ENCODE assay signal across 8 mouse cellular contexts in the genomic region with DNA sequence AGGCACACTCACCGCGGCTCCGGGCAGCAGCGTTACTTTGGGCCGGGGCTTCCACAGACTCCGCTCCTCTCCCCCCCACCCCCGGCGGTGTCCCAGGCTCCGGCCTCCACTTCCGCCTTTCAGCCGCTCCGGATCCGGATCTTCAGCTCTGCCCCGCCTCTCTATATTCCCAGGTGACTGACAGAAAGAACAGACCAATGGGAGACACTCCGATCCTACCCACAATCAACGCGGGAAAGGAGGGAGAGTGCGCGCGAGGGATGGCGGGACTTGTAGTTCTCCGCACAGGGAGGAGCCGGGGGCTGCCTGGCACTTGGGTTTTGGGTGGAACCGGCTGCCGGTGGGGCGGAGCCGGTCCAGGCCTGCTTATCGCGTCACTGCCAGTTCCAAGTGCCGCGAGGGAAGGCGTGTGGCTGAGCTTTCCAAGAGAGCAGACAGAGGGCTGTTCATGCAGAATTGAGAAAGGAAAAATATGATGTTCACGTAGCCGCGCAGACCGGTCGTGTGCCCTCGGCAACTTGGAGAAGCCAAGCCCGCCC. TPM values are rescaled to one million over a fixed set of nuclear protein-coding genes. Genes with fewer than 3 reads are reported as not detected.
DNase-seq lines count a peak whose midpoint lies in the region; ATAC-seq and TF ChIP-seq lines count a peak whose summit lies in the region.

Gene Rab5c, minus strand, starts transcription at position 150 of the 539 bp plus-strand sequence.

- under 1% methylated on average over 39 of the region's 39 CpGs for WGBS in forebrain, embryonic 12.5 days
- WGBS in heart, postnatal 0 days, result under 1% methylated on average over 39 of the region's 39 CpGs
- WGBS in liver, embryonic 16.5 days (ENCODE audit: insufficient replicate concordance), result 0% methylated on average over 39 of the region's 39 CpGs
- under 1% methylated on average over 38 of the region's 39 CpGs for WGBS in neural tube, embryonic 13.5 days

- peak within 1 kb of the TSS; percentile 75 for H3K27ac ChIP-seq in forebrain, embryonic 12.5 days
- H3K27ac ChIP-seq in heart, postnatal 0 days (ENCODE audit: low read depth), result peak within 1 kb of the TSS; percentile 76
- peak within 1 kb of the TSS; percentile 88 for H3K27ac ChIP-seq in liver, embryonic 16.5 days (ENCODE audit: low read length)
- peak within 1 kb of the TSS; percentile 83 for H3K27ac ChIP-seq in neural tube, embryonic 13.5 days (replicated peaks)
- H3K27ac ChIP-seq in testis, adult 2 months (ENCODE audit: control insufficient read depth, insufficient read depth, low read depth, low read length), result peak within 1 kb of the TSS; percentile 62

- H3K9me3 ChIP-seq in E14TG2a.4 (ENCODE audit: low read length), result no peaks in the 10 kb centered on the region
- H3K9me3 ChIP-seq in forebrain, embryonic 12.5 days, result no peaks in the 10 kb centered on the region
- no peaks in the 10 kb centered on the region for H3K9me3 ChIP-seq in heart, postnatal 0 days (replicated peaks; ENCODE audit: control insufficient read depth, low read length)
- no peaks in the 10 kb centered on the region for H3K9me3 ChIP-seq in liver, embryonic 16.5 days (replicated peaks; ENCODE audit: control insufficient read depth, low read length)
- H3K9me3 ChIP-seq in neural tube, embryonic 13.5 days, result no peaks in the 10 kb centered on the region

- DNase-seq in c-Kit-positive CD71-positive TER-119-positive erythroid progenitor cells, embryonic 14.5 days (ENCODE audit: low spot score), result peak; percentile 99
- peak; percentile 99 for DNase-seq in heart, postnatal 0 days (ENCODE audit: low spot score)
- DNase-seq in kidney, postnatal 4 days, result peak; percentile 98 to 99

- TF ChIP-seq EP300 in heart, postnatal 0 days (IDR thresholded peaks at IDR 0.05; ENCODE audit: low read depth), result no peak

- peak; percentile 99 for ATAC-seq in forebrain, embryonic 12.5 days (ENCODE audit: low FRiP score)
- peak; percentile 99 for ATAC-seq in heart, postnatal 0 days (ENCODE audit: insufficient read depth, low read depth)
- ATAC-seq in liver, embryonic 16.5 days (ENCODE audit: low read depth), result peak; percentile 98
- ATAC-seq in neural tube, embryonic 13.5 days (ENCODE audit: low read depth), result peak; percentile 100

- H3K27me3 ChIP-seq in E14TG2a.4 (ENCODE audit: insufficient read depth, low read length), result no peaks in the 10 kb centered on the region
- H3K27me3 ChIP-seq in forebrain, embryonic 12.5 days, result peaks cover 9% of the 10 kb centered on the region
- H3K27me3 ChIP-seq in heart, postnatal 0 days (ENCODE audit: control insufficient read depth, insufficient read depth, low read length), result no peaks in the 10 kb centered on the region
- no peaks in the 10 kb centered on the region for H3K27me3 ChIP-seq in liver, embryonic 16.5 days (ENCODE audit: control insufficient read depth, insufficient read depth, low read depth, low read length)
- H3K27me3 ChIP-seq in neural tube, embryonic 13.5 days, result peaks cover 5% of the 10 kb centered on the region; the same call in 1 of the 2 replicates
- no peaks in the 10 kb centered on the region for H3K27me3 ChIP-seq in testis, adult 2 months (ENCODE audit: control insufficient read depth, insufficient read depth, low read length)

- peak within 1 kb of the TSS; percentile 100 for H3K4me3 ChIP-seq in E14TG2a.4 (replicated peaks; ENCODE audit: low read length)
- H3K4me3 ChIP-seq in forebrain, embryonic 12.5 days (replicated peaks), result peak within 1 kb of the TSS; percentile 89
- H3K4me3 ChIP-seq in heart, postnatal 0 days (ENCODE audit: low read depth, low read length), result peak within 1 kb of the TSS; percentile 82
- peak within 1 kb of the TSS; percentile 82 for H3K4me3 ChIP-seq in liver, embryonic 16.5 days (ENCODE audit: low read depth, low read length)
- H3K4me3 ChIP-seq in neural tube, embryonic 13.5 days, result peak within 1 kb of the TSS; percentile 99
- peak within 1 kb of the TSS; percentile 86 for H3K4me3 ChIP-seq in testis, adult 2 months (ENCODE audit: control insufficient read depth, low read depth, low read length)

- peak within 1 kb of the TSS; percentile 94 for H3K4me2 ChIP-seq in forebrain, embryonic 12.5 days
- peak within 1 kb of the TSS; percentile 85 for H3K4me2 ChIP-seq in heart, postnatal 0 days (ENCODE audit: low read depth, low read length)
- peak within 1 kb of the TSS; percentile 89 for H3K4me2 ChIP-seq in liver, embryonic 16.5 days (ENCODE audit: low read depth, low read length)
- H3K4me2 ChIP-seq in neural tube, embryonic 13.5 days, result peak within 1 kb of the TSS; percentile 92

- TF ChIP-seq CTCF in E14TG2a.4 (conservative IDR thresholded peaks at IDR 0.05; ENCODE audit: low read length), result no peak
- no peak for TF ChIP-seq CTCF in heart, postnatal 0 days (IDR thresholded peaks at IDR 0.05; ENCODE audit: low read depth)
- TF ChIP-seq CTCF in testis, adult 2 months (IDR thresholded peaks at IDR 0.05; ENCODE audit: control insufficient read depth, insufficient read depth, insufficient replicate concordance, low read depth, low read length), result no peak

- peak within 1 kb of the TSS; percentile 92 for H3K9ac ChIP-seq in forebrain, embryonic 12.5 days
- H3K9ac ChIP-seq in heart, postnatal 0 days (replicated peaks; ENCODE audit: low read depth, low read length), result peak within 1 kb of the TSS; percentile 91
- peak within 1 kb of the TSS; percentile 89 for H3K9ac ChIP-seq in liver, embryonic 16.5 days (ENCODE audit: low read depth, low read length)
- H3K9ac ChIP-seq in neural tube, embryonic 13.5 days, result peak within 1 kb of the TSS; percentile 96

- peaks cover 51% of the 10 kb centered on the region for H3K4me1 ChIP-seq in E14TG2a.4 (replicated peaks; ENCODE audit: low read depth, low read length)
- H3K4me1 ChIP-seq in forebrain, embryonic 12.5 days, result peaks cover 24% of the 10 kb centered on the region
- H3K4me1 ChIP-seq in heart, postnatal 0 days (ENCODE audit: control insufficient read depth, insufficient read depth), result peaks cover 21% of the 10 kb centered on the region
- peaks cover 37% of the 10 kb centered on the region for H3K4me1 ChIP-seq in liver, embryonic 16.5 days (ENCODE audit: control insufficient read depth, low read depth, low read length)
- H3K4me1 ChIP-seq in neural tube, embryonic 13.5 days (replicated peaks), result peaks cover 25% of the 10 kb centered on the region
- H3K4me1 ChIP-seq in testis, adult 2 months (ENCODE audit: control insufficient read depth, insufficient read depth, low read length), result peaks cover 16% of the 10 kb centered on the region

- TF ChIP-seq POLR2A in testis, adult 2 months (IDR thresholded peaks at IDR 0.05; ENCODE audit: control insufficient read depth, low read depth, low read length), result peak; percentile 26

- peaks cover 27% of the 10 kb centered on the region for H3K36me3 ChIP-seq in E14TG2a.4 (ENCODE audit: insufficient read depth, low read length)
- no peaks in the 10 kb centered on the region for H3K36me3 ChIP-seq in forebrain, embryonic 12.5 days (replicated peaks)
- H3K36me3 ChIP-seq in heart, postnatal 0 days (replicated peaks; ENCODE audit: control insufficient read depth, insufficient read depth, low read length), result peaks cover 7% of the 10 kb centered on the region; the same call in 1 of the 2 replicates
- H3K36me3 ChIP-seq in liver, embryonic 16.5 days (ENCODE audit: control insufficient read depth, insufficient read depth), result peaks cover 1% of the 10 kb centered on the region; the same call in 1 of the 2 replicates
- peaks cover 15% of the 10 kb centered on the region for H3K36me3 ChIP-seq in neural tube, embryonic 13.5 days
- no peaks in the 10 kb centered on the region; the same call in 1 of the 2 replicates for H3K36me3 ChIP-seq in testis, adult 2 months (ENCODE audit: control insufficient read depth, insufficient read depth, low read length)

RNA-seq across cellular contexts. Expression of gene Rab5c, which starts in this region (rescaled TPM):
- polyA plus RNA-seq in forebrain, embryonic 12.5 days (2016; fragmentation: Nextera tagmentation; extraction: Ambion mirVana), result 18.2 and 25.2 TPM in 2 replicates
- 99.1 and 117 TPM in 2 replicates for total RNA-seq in heart, postnatal 0 days (2014; rRNA removed; ENCODE audit: low replicate concordance)
- 11.0 and 12.0 TPM in 2 replicates for polyA plus RNA-seq in heart, postnatal 0 days (2015; fragmentation: Nextera tagmentation; extraction: Ambion mirVana)
- polyA plus RNA-seq in liver, embryonic 16.5 days (2015; fragmentation: Nextera tagmentation; extraction: Ambion mirVana), result 21.9 and 22.6 TPM in 2 replicates
- 30.0 and 35.1 TPM in 2 replicates for polyA plus RNA-seq in neural tube, embryonic 13.5 days (2015; fragmentation: Nextera tagmentation; extraction: Ambion mirVana)
- 90.2 and 90.7 TPM in 2 replicates for polyA plus RNA-seq in testis, adult 2 months (2012; rRNA removed)

Comparison
In these comparisons a context has a peak if more than half of its experiments do, and no peak if none do; other contexts are left out.
1. Peak in every context shown above with its lines: DNase-seq, ATAC-seq, H3K4me3 ChIP-seq and H3K27ac ChIP-seq.